Mouse (Mus musculus): ENCODE results near the gene Gm9887. TPM values are rescaled to one million over a fixed set of nuclear protein-coding genes. Genes with fewer than 3 reads are reported as not detected.

Gene Gm9887
- polyA plus RNA-seq, 1 experiment, result not detected

- no peak overlapping the region for H3K4me3 ChIP-seq (replicated peaks; ENCODE audit: control insufficient read depth, low read depth, low read length)
- peaks cover 3% of the 10 kb centered on the region; the same call in 1 of the 2 replicates for H3K4me1 ChIP-seq (ENCODE audit: control insufficient read depth, insufficient read depth, low read length)
- WGBS, result 70% methylated on average over 4 of the region's 4 CpGs
- H3K27ac ChIP-seq (ENCODE audit: control insufficient read depth, insufficient read depth, low read depth, low read length, poor library complexity), result no peak overlapping the region
- no peak for TF ChIP-seq POLR2A (IDR thresholded peaks at IDR 0.05; ENCODE audit: borderline replicate concordance, control insufficient read depth, low read depth, low read length)
- no peak for TF ChIP-seq CTCF (IDR thresholded peaks at IDR 0.05; ENCODE audit: control insufficient read depth, insufficient read depth, low read length)
These were observed 42.7 kb upstream of the Gm9887 start for GRCm38 (mm10) chr12:69414826-69415572.

GRCm38 (mm10) chr12:69413303-69413702, 41.0 kb upstream of the Gm9887 start:
- Histone ChIP-seq H3K4me3 (replicated peaks; ENCODE audit: control insufficient read depth, low read depth, low read length) (no peak overlapping the region), H3K4me1 (ENCODE audit: control insufficient read depth, insufficient read depth, low read length) (peaks cover 3% of the 10 kb centered on the region; the same call in 1 of the 2 replicates), H3K27ac (ENCODE audit: control insufficient read depth, insufficient read depth, low read depth, low read length, poor library complexity) (no peak overlapping the region)
- TF ChIP-seq CTCF (IDR thresholded peaks at IDR 0.05; ENCODE audit: control insufficient read depth, insufficient read depth, low read length) (no peak), POLR2A (IDR thresholded peaks at IDR 0.05; ENCODE audit: borderline replicate concordance, control insufficient read depth, low read depth, low read length) (no peak)
- 6% methylated on average over 3 of the region's 3 CpGs for WGBS

- TF ChIP-seq POLR2A (IDR thresholded peaks at IDR 0.05; ENCODE audit: borderline replicate concordance, control insufficient read depth, low read depth, low read length), result no peak
- H3K27ac ChIP-seq (ENCODE audit: control insufficient read depth, insufficient read depth, low read depth, low read length, poor library complexity), result no peak overlapping the region
- 18% methylated on average over 4 of the region's 4 CpGs for WGBS
- no peak overlapping the region for H3K4me3 ChIP-seq (replicated peaks; ENCODE audit: control insufficient read depth, low read depth, low read length)
- H3K4me1 ChIP-seq (ENCODE audit: control insufficient read depth, insufficient read depth, low read length), result peaks cover 2% of the 10 kb centered on the region; the same call in 1 of the 2 replicates
These were observed 39.7 kb upstream of the Gm9887 start for GRCm38 (mm10) chr12:69411936-69412335.

- no peak overlapping the region for H3K27ac ChIP-seq (ENCODE audit: control insufficient read depth, insufficient read depth, low read depth, low read length, poor library complexity)
- WGBS, result 67% methylated on average over 5 of the region's 5 CpGs
- TF ChIP-seq CTCF (IDR thresholded peaks at IDR 0.05; ENCODE audit: control insufficient read depth, insufficient read depth, low read length) (no peak), POLR2A (IDR thresholded peaks at IDR 0.05; ENCODE audit: borderline replicate concordance, control insufficient read depth, low read depth, low read length) (no peak)
These were observed 38.5 kb upstream of the Gm9887 start for GRCm38 (mm10) chr12:69410767-69411166.

GRCm38 (mm10) chr12:69402594-69403167, 30.4 kb upstream of the Gm9887 start:
- 85% methylated on average over 13 of the region's 13 CpGs for WGBS
- no peak for TF ChIP-seq POLR2A (IDR thresholded peaks at IDR 0.05; ENCODE audit: borderline replicate concordance, control insufficient read depth, low read depth, low read length)
- TF ChIP-seq CTCF (IDR thresholded peaks at IDR 0.05; ENCODE audit: control insufficient read depth, insufficient read depth, low read length), result no peak
- no peak overlapping the region for H3K27ac ChIP-seq (ENCODE audit: control insufficient read depth, insufficient read depth, low read depth, low read length, poor library complexity)
- no peaks in the 10 kb centered on the region; the same call in 1 of the 2 replicates for H3K4me1 ChIP-seq (ENCODE audit: control insufficient read depth, insufficient read depth, low read length)
- H3K4me3 ChIP-seq (replicated peaks; ENCODE audit: control insufficient read depth, low read depth, low read length), result no peak overlapping the region

More at GRCm38 (mm10) chr12:69410767-69411166, 38.5 kb upstream of the Gm9887 start:
- peaks cover 2% of the 10 kb centered on the region; the same call in 1 of the 2 replicates for H3K4me1 ChIP-seq (ENCODE audit: control insufficient read depth, insufficient read depth, low read length)
- H3K4me3 ChIP-seq (replicated peaks; ENCODE audit: control insufficient read depth, low read depth, low read length), result no peak overlapping the region

GRCm38 (mm10) chr12:69402100-69402499, 29.8 kb upstream of the Gm9887 start:
- no peak overlapping the region for H3K27ac ChIP-seq (ENCODE audit: control insufficient read depth, insufficient read depth, low read depth, low read length, poor library complexity)
- 82% methylated on average over 9 of the region's 9 CpGs for WGBS
- TF ChIP-seq CTCF (IDR thresholded peaks at IDR 0.05; ENCODE audit: control insufficient read depth, insufficient read depth, low read length), result no peak
- no peak for TF ChIP-seq POLR2A (IDR thresholded peaks at IDR 0.05; ENCODE audit: borderline replicate concordance, control insufficient read depth, low read depth, low read length)
- no peaks in the 10 kb centered on the region; the same call in 1 of the 2 replicates for H3K4me1 ChIP-seq (ENCODE audit: control insufficient read depth, insufficient read depth, low read length)
- no peak overlapping the region for H3K4me3 ChIP-seq (replicated peaks; ENCODE audit: control insufficient read depth, low read depth, low read length)

GRCm38 (mm10) chr12:69400871-69401286, 28.6 kb upstream of the Gm9887 start:
- Histone ChIP-seq H3K27ac (ENCODE audit: control insufficient read depth, insufficient read depth, low read depth, low read length, poor library complexity) (no peak overlapping the region), H3K4me3 (replicated peaks; ENCODE audit: control insufficient read depth, low read depth, low read length) (no peak overlapping the region), H3K4me1 (ENCODE audit: control insufficient read depth, insufficient read depth, low read length) (no peaks in the 10 kb centered on the region; the same call in 1 of the 2 replicates)
- 7% methylated on average over 2 of the region's 2 CpGs for WGBS
- TF ChIP-seq CTCF (IDR thresholded peaks at IDR 0.05; ENCODE audit: control insufficient read depth, insufficient read depth, low read length), result no peak
- no peak for TF ChIP-seq POLR2A (IDR thresholded peaks at IDR 0.05; ENCODE audit: borderline replicate concordance, control insufficient read depth, low read depth, low read length)

GRCm38 (mm10) chr12:69400367-69400766, 28.1 kb upstream of the Gm9887 start:
- no peaks in the 10 kb centered on the region; the same call in 1 of the 2 replicates for H3K4me1 ChIP-seq (ENCODE audit: control insufficient read depth, insufficient read depth, low read length)
- H3K4me3 ChIP-seq (replicated peaks; ENCODE audit: control insufficient read depth, low read depth, low read length), result no peak overlapping the region
- no peak for TF ChIP-seq POLR2A (IDR thresholded peaks at IDR 0.05; ENCODE audit: borderline replicate concordance, control insufficient read depth, low read depth, low read length)
- TF ChIP-seq CTCF (IDR thresholded peaks at IDR 0.05; ENCODE audit: control insufficient read depth, insufficient read depth, low read length), result no peak
- WGBS, result 62% methylated on average over 4 of the region's 4 CpGs
- no peak overlapping the region for H3K27ac ChIP-seq (ENCODE audit: control insufficient read depth, insufficient read depth, low read depth, low read length, poor library complexity)
